Mouse (Mus musculus): ENCODE results near the gene Zfp710. TPM values are rescaled to one million over a fixed set of nuclear protein-coding genes. Genes with fewer than 3 reads are reported as not detected.

Gene Zfp710
- total and polyA plus RNA-seq, 3 experiments: 14.8 to 19.1 TPM; not detected in 1

DNA sequence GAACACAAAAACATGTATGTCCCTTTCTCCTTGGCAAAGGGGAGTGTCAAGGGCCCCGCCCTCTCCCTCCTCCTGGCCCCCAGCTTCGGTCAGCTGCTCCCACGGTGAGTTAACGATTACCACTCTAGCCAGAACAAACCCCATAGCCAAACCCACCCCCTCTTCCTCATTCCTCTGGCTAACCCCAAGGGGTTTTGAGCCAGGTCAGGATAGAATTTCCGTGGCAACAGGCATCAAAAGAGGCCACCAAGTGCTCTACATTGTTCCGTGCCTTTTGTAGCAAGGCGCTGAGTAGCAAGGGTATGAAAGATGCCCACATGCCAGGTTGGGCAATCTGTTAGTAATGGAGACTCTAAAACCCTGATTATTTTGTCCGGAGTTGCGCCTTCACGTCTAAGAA lies 89.4 kb downstream of the Zfp710 start:
- Histone ChIP-seq H3K4me1 (ENCODE audit: control insufficient read depth in 1 of 2, insufficient read depth in 2 of 2, low read length in 2 of 2) (peaks cover 0 to 9% of the 10 kb centered on the region in 2 experiments; a peak in 3 of 4 replicates), H3K9me3 (replicated peaks; ENCODE audit: insufficient read depth, low read length) (no peaks in the 10 kb centered on the region), H3K27ac (ENCODE audit: control insufficient read depth, low read depth, low read length) (0 out of 2 replicates have a peak overlapping the region, but pooled peaks have one; percentile 1), H3K79me2 (ENCODE audit: control insufficient read depth, insufficient read depth, low read length, poor library complexity) (peaks cover 29% of the 10 kb centered on the region), H3K27me3 (ENCODE audit: control insufficient read depth in 1 of 2, insufficient read depth in 2 of 2, low read length in 2 of 2) (no peaks in the 10 kb centered on the region), H3K9ac (ENCODE audit: control insufficient read depth, low read depth, low read length, poor library complexity, severe bottlenecking) (peak overlapping the region; percentile 88), H3K36me3 (ENCODE audit: control insufficient read depth in 1 of 2, insufficient read depth in 2 of 2, low read length in 2 of 2) (peaks cover 0 to 9% of the 10 kb centered on the region in 2 experiments; a peak in 3 of 4 replicates), H3K4me3 (ENCODE audit: control insufficient read depth in 1 of 2, insufficient read depth in 1 of 2, low read depth in 2 of 2, low read length in 2 of 2) (peak overlapping the region; percentile 79 to 82)
- peak; percentile 15 for DNase-seq (ENCODE audit: low read depth, low spot score)
- TF ChIP-seq MAZ (IDR thresholded peaks at IDR 0.05; ENCODE audit: low read depth, low read length): 0 out of 2 replicates have a peak, but pooled peaks have one; percentile 7
- TF ChIP-seq MXI1 (IDR thresholded peaks at IDR 0.05; ENCODE audit: low read depth, low read length): no peak

GRCm38 (mm10) chr7:80114451-80115223 lies 90.0 kb downstream of the Zfp710 start:
- peaks cover 27% of the 10 kb centered on the region for H3K79me2 ChIP-seq (ENCODE audit: control insufficient read depth, insufficient read depth, low read length, poor library complexity)
- DNase-seq (ENCODE audit: low read depth, low spot score): peak; percentile 81
- H3K4me3 ChIP-seq (ENCODE audit: control insufficient read depth in 1 of 2, insufficient read depth in 1 of 2, low read depth in 2 of 2, low read length in 2 of 2): peak overlapping the region; percentile 79 to 82
- H3K9me3 ChIP-seq (replicated peaks; ENCODE audit: insufficient read depth, low read length): no peaks in the 10 kb centered on the region
- H3K9ac ChIP-seq (ENCODE audit: control insufficient read depth, low read depth, low read length, poor library complexity, severe bottlenecking): peak overlapping the region; percentile 88
- peaks cover 0 to 6% of the 10 kb centered on the region in 2 experiments; a peak in 3 of 4 replicates for H3K36me3 ChIP-seq (ENCODE audit: control insufficient read depth in 1 of 2, insufficient read depth in 2 of 2, low read length in 2 of 2)
- TF ChIP-seq MEF2A (IDR thresholded peaks at IDR 0.05; ENCODE audit: extremely low read depth, insufficient replicate concordance, low read depth, low read length, poor library complexity, severe bottlenecking) (0 out of 2 replicates have a peak, but pooled peaks have one; percentile 46), NRF1 (IDR thresholded peaks at IDR 0.05; ENCODE audit: insufficient read depth, low read depth, low read length, poor library complexity, severe bottlenecking) (0 out of 2 replicates have a peak, but pooled peaks have one; percentile 9), JUND (IDR thresholded peaks at IDR 0.05; ENCODE audit: low read depth, low read length) (no peak), UBTF (IDR thresholded peaks at IDR 0.05; ENCODE audit: borderline replicate concordance, insufficient read depth, low read depth, low read length) (no peak), MXI1 (IDR thresholded peaks at IDR 0.05; ENCODE audit: low read depth, low read length) (peak; percentile 51), RAD21 (IDR thresholded peaks at IDR 0.05; ENCODE audit: low read depth, low read length) (no peak), CTCF (IDR thresholded peaks at IDR 0.05 in 2 of 3, conservative IDR thresholded peaks at IDR 0.05 in 1 of 3; ENCODE audit: control insufficient read depth in 1 of 3, insufficient read depth in 1 of 3, low read depth in 2 of 3, low read length in 3 of 3, poor library complexity in 1 of 3, severe bottlenecking in 1 of 3) (no peak), TCF12 (IDR thresholded peaks at IDR 0.05; ENCODE audit: low read depth, low read length) (no peak)
- H3K27ac ChIP-seq (ENCODE audit: control insufficient read depth, low read depth, low read length): 0 out of 2 replicates have a peak overlapping the region, but pooled peaks have one; percentile 28
- H3K27me3 ChIP-seq (ENCODE audit: control insufficient read depth in 1 of 2, insufficient read depth in 2 of 2, low read length in 2 of 2): no peaks in the 10 kb centered on the region
- peaks cover 0 to 8% of the 10 kb centered on the region in 2 experiments; a peak in 3 of 4 replicates for H3K4me1 ChIP-seq (ENCODE audit: control insufficient read depth in 1 of 2, insufficient read depth in 2 of 2, low read length in 2 of 2)

- Histone ChIP-seq H3K79me2 (ENCODE audit: control insufficient read depth, insufficient read depth, low read length, poor library complexity) (peaks cover 27% of the 10 kb centered on the region), H3K27me3 (ENCODE audit: control insufficient read depth in 1 of 2, insufficient read depth in 2 of 2, low read length in 2 of 2) (no peaks in the 10 kb centered on the region), H3K36me3 (ENCODE audit: control insufficient read depth in 1 of 2, insufficient read depth in 2 of 2, low read length in 2 of 2) (peaks cover 0 to 6% of the 10 kb centered on the region in 2 experiments; a peak in 3 of 4 replicates), H3K27ac (ENCODE audit: control insufficient read depth, low read depth, low read length) (peak within 1 kb of the TSS; percentile 39), H3K4me1 (ENCODE audit: control insufficient read depth in 1 of 2, insufficient read depth in 2 of 2, low read length in 2 of 2) (peaks cover 0 to 9% of the 10 kb centered on the region in 2 experiments; a peak in 3 of 4 replicates), H3K9ac (ENCODE audit: control insufficient read depth, low read depth, low read length, poor library complexity, severe bottlenecking) (peak within 1 kb of the TSS; percentile 88), H3K9me3 (replicated peaks; ENCODE audit: insufficient read depth, low read length) (no peaks in the 10 kb centered on the region), H3K4me3 (ENCODE audit: control insufficient read depth in 1 of 2, insufficient read depth in 1 of 2, low read depth in 2 of 2, low read length in 2 of 2) (peak within 1 kb of the TSS; percentile 79 to 82)
- DNase-seq (ENCODE audit: low read depth, low spot score): peak; percentile 94
- TF ChIP-seq MAX (IDR thresholded peaks at IDR 0.05; ENCODE audit: low read length): peak; percentile 72
- no peak for TF ChIP-seq RCOR1 (IDR thresholded peaks at IDR 0.05; ENCODE audit: low read depth, low read length)
- no peak for TF ChIP-seq POLR2AphosphoS5 (IDR thresholded peaks at IDR 0.05; ENCODE audit: borderline replicate concordance, low read depth, low read length)
- TF ChIP-seq CHD1 (IDR thresholded peaks at IDR 0.05; ENCODE audit: low read depth, low read length): no peak
- no peak for TF ChIP-seq USF1 (IDR thresholded peaks at IDR 0.05; ENCODE audit: low read depth, low read length)
- peak; percentile 65 to 84; a peak in 3 of 4 replicates for TF ChIP-seq POLR2A (IDR thresholded peaks at IDR 0.05; ENCODE audit: control insufficient read depth in 1 of 2, insufficient read depth in 1 of 2, low read depth in 1 of 2, low read length in 2 of 2, poor library complexity in 1 of 2)
- no peak for TF ChIP-seq SMC3 (IDR thresholded peaks at IDR 0.05; ENCODE audit: low read depth, low read length)
- 0 out of 2 replicates have a peak, but pooled peaks have one; percentile 54 for TF ChIP-seq ZMIZ1 (IDR thresholded peaks at IDR 0.05; ENCODE audit: low read depth, low read length)
- no peak for TF ChIP-seq TAL1 (IDR thresholded peaks at IDR 0.05; ENCODE audit: low read length)
- peak; percentile 57; the same call in 1 of the 2 replicates for TF ChIP-seq MXI1 (IDR thresholded peaks at IDR 0.05; ENCODE audit: low read depth, low read length)
- TF ChIP-seq SIN3A (IDR thresholded peaks at IDR 0.05; ENCODE audit: low read length): peak; percentile 2; the same call in 1 of the 2 replicates
- TF ChIP-seq MAFK (IDR thresholded peaks at IDR 0.05; ENCODE audit: borderline replicate concordance, low read depth, low read length): no peak
- TF ChIP-seq ETS1 (IDR thresholded peaks at IDR 0.05; ENCODE audit: low read depth, low read length): 0 out of 2 replicates have a peak, but pooled peaks have one; percentile 17
- peak; percentile 67 for TF ChIP-seq NELFE (IDR thresholded peaks at IDR 0.05; ENCODE audit: low read depth, low read length)
- peak; percentile 59; the same call in 1 of the 2 replicates for TF ChIP-seq TBP (IDR thresholded peaks at IDR 0.05; ENCODE audit: low read depth, low read length)
These were observed 90.6 kb downstream of the Zfp710 start, which contains the start of gene Idh2 for GRCm38 (mm10) chr7:80115224-80115590. Idh2 (minus strand) TSS chr7:80115392.

All from MEL (cell line).